Mouse (Mus musculus): Measurements from ENCODE around the gene Cpxm1.

Gene Cpxm1

GRCm38 (mm10) chr2:130397186-130397985 lies at the start of gene Cpxm1:
Gene Cpxm1, minus strand, starts transcription at chr2:130397574.
- no peak for DNase-seq (ENCODE audit: low read depth)

GRCm38 (mm10) chr2:130442162-130442561 lies 44.8 kb upstream of the Cpxm1 start:
- no peak for DNase-seq (ENCODE audit: low read depth)

GRCm38 (mm10) chr2:130439840-130440480 lies 42.6 kb upstream of the Cpxm1 start:
- no peak for DNase-seq (ENCODE audit: low read depth)

GRCm38 (mm10) chr2:130438861-130439260 lies 41.5 kb upstream of the Cpxm1 start:
- no peak for DNase-seq (ENCODE audit: low read depth)

- DNase-seq (ENCODE audit: low read depth) = no peak
Measured at GRCm38 (mm10) chr2:130436769-130437168, 39.4 kb upstream of the Cpxm1 start.

GRCm38 (mm10) chr2:130433152-130433551 lies 35.8 kb upstream of the Cpxm1 start:
- DNase-seq (ENCODE audit: low read depth) = peak; percentile 62

GRCm38 (mm10) chr2:130432157-130432556 lies 34.8 kb upstream of the Cpxm1 start:
- DNase-seq (ENCODE audit: low read depth) = no peak

- DNase-seq (ENCODE audit: low read depth) = no peak
Measured at GRCm38 (mm10) chr2:130430484-130430883, 33.1 kb upstream of the Cpxm1 start.

GRCm38 (mm10) chr2:130429851-130430250 lies 32.5 kb upstream of the Cpxm1 start:
- DNase-seq (ENCODE audit: low read depth) = no peak

GRCm38 (mm10) chr2:130425112-130425511 lies 27.7 kb upstream of the Cpxm1 start:
- DNase-seq (ENCODE audit: low read depth) = no peak

- DNase-seq (ENCODE audit: low read depth) = peak; percentile 81
Measured at GRCm38 (mm10) chr2:130424126-130424853, 26.9 kb upstream of the Cpxm1 start, which contains the start of the genes Vps16 and Pced1a. Gene Vps16, plus strand, starts transcription at chr2:130424339. Gene Pced1a, minus strand, starts transcription at chr2:130424701.

- DNase-seq (ENCODE audit: low read depth) = peak; percentile 50
Measured at GRCm38 (mm10) chr2:130423397-130424125, 26.2 kb upstream of the Cpxm1 start.

- no peak for DNase-seq (ENCODE audit: low read depth)
Measured at GRCm38 (mm10) chr2:130421781-130422620, 24.6 kb upstream of the Cpxm1 start.

GRCm38 (mm10) chr2:130414094-130414856 lies 16.9 kb upstream of the Cpxm1 start:
- DNase-seq (ENCODE audit: low read depth) = no peak

- DNase-seq (ENCODE audit: low read depth) = no peak
Measured at GRCm38 (mm10) chr2:130412775-130413174, 15.4 kb upstream of the Cpxm1 start.

GRCm38 (mm10) chr2:130411558-130412495 lies 14.5 kb upstream of the Cpxm1 start:
- DNase-seq (ENCODE audit: low read depth) = peak; percentile 58

- no peak for DNase-seq (ENCODE audit: low read depth)
Measured at GRCm38 (mm10) chr2:130408194-130408593, 10.8 kb upstream of the Cpxm1 start.

- no peak for DNase-seq (ENCODE audit: low read depth)
Measured at GRCm38 (mm10) chr2:130406178-130406577, 8.8 kb upstream of the Cpxm1 start, which contains the start of gene Tmem239. Gene Tmem239, plus strand, starts transcription at chr2:130406478.

- no peak for DNase-seq (ENCODE audit: low read depth)
Measured at GRCm38 (mm10) chr2:130404939-130405338, 7.6 kb upstream of the Cpxm1 start, which contains the start of the genes Gm28372 and 1700020A23Rik. Gene Gm28372, plus strand, starts transcription at chr2:130405239. Gene 1700020A23Rik, plus strand, starts transcription at chr2:130405259.
